In genomic region chr8:91190816-91191340, GRCm38 (mm10) we compare ENCODE assay signal across 8 mouse cellular contexts. TPM values are rescaled to one million over a fixed set of nuclear protein-coding genes. Genes with fewer than 3 reads are reported as not detected.
DNase-seq lines count a peak whose midpoint lies in the region; ATAC-seq and TF ChIP-seq lines count a peak whose summit lies in the region.

No protein-coding gene starts in this region.

- peak; percentile 20 to 21 for DNase-seq in CD8-positive naive resting alpha-beta T cell, adult 2 months (ENCODE audit: low read depth in 2 of 2, low spot score in 2 of 2)
- peak; percentile 58 for DNase-seq in adrenal gland, postnatal 25 days
- DNase-seq in forebrain, embryonic 11.5 days (ENCODE audit: low spot score) = peak; percentile 87
- peak; percentile 80 for DNase-seq in heart, postnatal 0 days (ENCODE audit: low spot score)
- peak; percentile 75 to 80 for DNase-seq in layer of hippocampus, adult 2 months (ENCODE audit: low spot score in 2 of 2)
- peak; percentile 83 for DNase-seq in lung, postnatal 10 days
- peak; percentile 83 for DNase-seq in retina, embryonic 14.5 days (ENCODE audit: low spot score)
- DNase-seq in urinary bladder, postnatal 36 days (ENCODE audit: low spot score in 2 of 2) = peak; percentile 55 to 64

- H3K36me3 ChIP-seq in forebrain, embryonic 11.5 days (ENCODE audit: control insufficient read depth, insufficient read depth, low read length) = no peaks in the 10 kb centered on the region
- no peaks in the 10 kb centered on the region for H3K36me3 ChIP-seq in heart, postnatal 0 days (replicated peaks; ENCODE audit: control insufficient read depth, insufficient read depth, low read length)

- ATAC-seq in forebrain, embryonic 11.5 days (replicated peaks; ENCODE audit: low FRiP score) = no peak; the same call in 1 of the 2 replicates
- ATAC-seq in heart, postnatal 0 days (ENCODE audit: insufficient read depth, low read depth) = peak; percentile 88

- no peaks in the 10 kb centered on the region; the same call in 1 of the 2 replicates for H3K4me1 ChIP-seq in forebrain, embryonic 11.5 days (replicated peaks; ENCODE audit: control insufficient read depth, insufficient read depth, low read length)
- no peaks in the 10 kb centered on the region for H3K4me1 ChIP-seq in heart, postnatal 0 days (ENCODE audit: control insufficient read depth, insufficient read depth)

- peaks cover 2% of the 10 kb centered on the region; the same call in 1 of the 2 replicates for H3K27me3 ChIP-seq in forebrain, embryonic 11.5 days (ENCODE audit: control insufficient read depth, insufficient read depth, low read length)
- peaks cover 20% of the 10 kb centered on the region; the same call in 1 of the 2 replicates for H3K27me3 ChIP-seq in heart, postnatal 0 days (ENCODE audit: control insufficient read depth, insufficient read depth, low read length)

- TF ChIP-seq CTCF in heart, postnatal 0 days (IDR thresholded peaks at IDR 0.05; ENCODE audit: low read depth) = peak; percentile 88
- peak; percentile 91 for TF ChIP-seq CTCF in layer of hippocampus, adult 2 months (conservative IDR thresholded peaks at IDR 0.05)

- 6% methylated on average over 17 of the region's 17 CpGs for WGBS in forebrain, embryonic 11.5 days
- WGBS in heart, postnatal 0 days = 8% methylated on average over 17 of the region's 17 CpGs

- no peak overlapping the region for H3K27ac ChIP-seq in forebrain, embryonic 11.5 days (ENCODE audit: low read depth, low read length)
- no peak overlapping the region for H3K27ac ChIP-seq in heart, postnatal 0 days (ENCODE audit: low read depth)
- H3K27ac ChIP-seq in layer of hippocampus, adult 2 months = no peak overlapping the region

- H3K4me2 ChIP-seq in forebrain, embryonic 11.5 days (ENCODE audit: low read depth, low read length, severe bottlenecking) = peak overlapping the region; percentile 29; the same call in 1 of the 2 replicates
- H3K4me2 ChIP-seq in heart, postnatal 0 days (ENCODE audit: low read depth, low read length) = peak overlapping the region; percentile 41

- H3K9me3 ChIP-seq in forebrain, embryonic 11.5 days (ENCODE audit: control insufficient read depth, low read length) = no peaks in the 10 kb centered on the region
- no peaks in the 10 kb centered on the region for H3K9me3 ChIP-seq in heart, postnatal 0 days (replicated peaks; ENCODE audit: control insufficient read depth, low read length)

- peak overlapping the region; percentile 37 for H3K9ac ChIP-seq in forebrain, embryonic 11.5 days (ENCODE audit: low read length)
- no peak overlapping the region for H3K9ac ChIP-seq in heart, postnatal 0 days (replicated peaks; ENCODE audit: low read depth, low read length)

- no peak for TF ChIP-seq EP300 in heart, postnatal 0 days (IDR thresholded peaks at IDR 0.05; ENCODE audit: low read depth)

- no peak overlapping the region for H3K4me3 ChIP-seq in forebrain, embryonic 11.5 days (ENCODE audit: low read depth, low read length)
- H3K4me3 ChIP-seq in heart, postnatal 0 days (ENCODE audit: low read depth, low read length) = no peak overlapping the region
- no peak overlapping the region for H3K4me3 ChIP-seq in layer of hippocampus, adult 2 months

RNA-seq across cellular contexts. Expression of gene Aktip, which starts 8.9 kb away (rescaled TPM):
- total RNA-seq in adrenal gland, postnatal 25 days (2021) = 37.8 and 39.6 TPM in 2 replicates
- polyA plus RNA-seq in forebrain, embryonic 11.5 days (2014; fragmentation: Nextera tagmentation; extraction: Ambion mirVana) = 98.8 and 100 TPM in 2 replicates
- 58.4 and 60.1 TPM in 2 replicates for total RNA-seq in heart, postnatal 0 days (2014; rRNA removed; ENCODE audit: low replicate concordance)
- polyA plus RNA-seq in heart, postnatal 0 days (2015; fragmentation: Nextera tagmentation; extraction: Ambion mirVana) = 43.0 and 51.1 TPM in 2 replicates
- 10 to 100 TPM; 93.4 to 93.9 TPM for total RNA-seq in layer of hippocampus, adult 2 months (2021)

Comparison
In these comparisons a context has a peak if more than half of its experiments do, and no peak if none do; other contexts are left out.
1. DNase-seq: peak in every context shown above with its lines; median percentile 87 in forebrain, embryonic 11.5 days; 83 in lung, postnatal 10 days; 83 in retina, embryonic 14.5 days; 80 in heart, postnatal 0 days; 78 in layer of hippocampus, adult 2 months; 60 in urinary bladder, postnatal 36 days; 58 in adrenal gland, postnatal 25 days; 20 in CD8-positive naive resting alpha-beta T cell, adult 2 months.